Mouse (Mus musculus): ENCODE measurements at regions not wholly inside any gene's neighbourhood (a gene's known extent, or its start where the extent isn't known, plus 50 kb on each side); places are given as distances from the start of the nearest gene placed in this dataset.
"Not testable (repeated sequence)": the region's sequence is repeated elsewhere in the genome, so short reads cannot be mapped to it uniquely, and the experiment has no call there.

DNA sequence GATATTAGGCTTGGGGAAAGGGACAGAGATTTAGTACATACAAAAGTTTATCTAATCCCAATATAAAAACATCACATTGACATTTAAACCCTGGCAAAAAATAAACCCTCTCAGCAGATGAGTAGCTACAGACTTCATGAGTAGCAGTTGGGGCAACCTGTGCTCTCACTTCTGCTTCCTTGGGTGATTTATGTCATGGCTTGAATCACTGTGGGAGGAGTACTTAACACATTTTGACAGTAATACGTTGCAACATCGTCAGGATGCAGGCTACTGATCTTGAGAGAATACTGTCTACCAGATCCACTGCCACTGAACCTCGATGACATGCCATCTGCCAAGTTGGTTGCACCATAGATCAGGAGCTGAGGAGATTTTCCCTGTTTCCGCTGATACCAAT is 1299.0 kb upstream of the Tacstd2 start:
- Histone ChIP-seq H3K27ac (ENCODE audit: insufficient read depth, low read depth) (no peak overlapping the region), H3K4me3 (replicated peaks in 1 of 3; ENCODE audit: low read depth in 2 of 3, low read length in 2 of 3, poor library complexity in 1 of 3) (no peak overlapping the region)
- in situ Hi-C loops (cut with MboI; ENCODE audit: low pct_ligation_motif_present, low pct_unique_long_range_greater_than_20kb, low sequenced_read_pairs) = no loop called here

DNA sequence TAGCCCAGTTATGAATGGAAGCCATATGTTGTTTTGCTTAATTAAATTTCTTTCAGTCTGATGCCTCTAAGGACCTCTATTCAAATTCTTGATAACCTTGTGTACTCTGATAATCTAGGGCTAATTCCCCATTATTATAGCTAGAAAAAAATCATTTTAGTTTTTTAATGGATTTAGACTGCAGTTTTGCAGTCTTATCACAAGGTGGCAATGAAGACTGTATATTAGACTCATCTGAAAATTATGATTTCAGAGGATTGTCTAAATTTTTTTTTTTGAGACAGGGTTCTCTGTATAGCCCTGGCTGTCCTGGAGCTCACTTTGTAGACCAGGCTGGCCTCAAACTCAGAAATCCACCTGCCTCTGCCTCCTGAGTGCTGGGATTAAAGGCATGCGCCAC is 1292.9 kb upstream of the Tacstd2 start:
- TF ChIP-seq RAD21 (IDR thresholded peaks at IDR 0.05; ENCODE audit: low read depth, low read length) (peak; percentile 81), ZC3H11A (IDR thresholded peaks at IDR 0.05; ENCODE audit: low read depth, low read length) (peak; percentile 74), CTCF (conservative IDR thresholded peaks at IDR 0.05 in 1 of 2, IDR thresholded peaks at IDR 0.05 in 1 of 2; ENCODE audit: low read depth in 2 of 2, low read length in 2 of 2) (peak in 1 of 2 experiments; percentile 71; a peak in 2 of 4 replicates), SMC3 (IDR thresholded peaks at IDR 0.05; ENCODE audit: low read depth, low read length) (peak; percentile 76), ZNF384 (IDR thresholded peaks at IDR 0.05; ENCODE audit: low read depth, low read length) (peak; percentile 85)
- DNase-seq (ENCODE audit: extremely low read depth) = peak; percentile 10
- H3K4me2 ChIP-seq (ENCODE audit: insufficient read depth, low read depth, poor library complexity, severe bottlenecking); H3K27me3 ChIP-seq (replicated peaks); H3K27ac ChIP-seq (ENCODE audit: insufficient read depth, low read depth); dilution Hi-C loops (cut with MboI; ENCODE audit: extremely low pct_ligation_motif_present, extremely low pct_unique_long_range_greater_than_20kb, low sequenced_read_pairs); H3K79me2 ChIP-seq (replicated peaks; ENCODE audit: control insufficient read depth, extremely low read depth, insufficient read depth, poor library complexity, severe bottlenecking); H3K9me3 ChIP-seq (replicated peaks; ENCODE audit: low read length); H3K9ac ChIP-seq (ENCODE audit: insufficient read depth, low read depth); H3K4me3 ChIP-seq (replicated peaks in 1 of 3; ENCODE audit: low read depth in 2 of 3, low read length in 2 of 3, poor library complexity in 1 of 3); H3K36me3 ChIP-seq (replicated peaks in 1 of 2; ENCODE audit: control insufficient read depth in 1 of 2, insufficient read depth in 1 of 2, low read length in 1 of 2): not testable (repeated sequence)
- in situ Hi-C loops (cut with MboI; ENCODE audit: low pct_ligation_motif_present, low pct_unique_long_range_greater_than_20kb, low sequenced_read_pairs) = loop anchor here (10.0 kb wide), 1 partner anchor 86 kb away; no protein-coding TSS in a partner anchor
- H3K4me1 ChIP-seq (ENCODE audit: control insufficient read depth in 1 of 2, insufficient read depth in 2 of 2) = peaks cover 0 to 13% of the 10 kb centered on the region in 2 experiments; a peak in 2 of 4 replicates

More for the DNA sequence above, 1299.0 kb upstream of the Tacstd2 start:
- H3K27me3 ChIP-seq (replicated peaks) = no peaks in the 10 kb centered on the region
- no peak overlapping the region for H3K9ac ChIP-seq (ENCODE audit: insufficient read depth, low read depth)
- peak; percentile 61 for DNase-seq (ENCODE audit: extremely low read depth)
- dilution Hi-C loops (cut with MboI; ENCODE audit: extremely low pct_ligation_motif_present, extremely low pct_unique_long_range_greater_than_20kb, low sequenced_read_pairs) = no loop called here
- peaks cover 9 to 24% of the 10 kb centered on the region in 2 experiments for H3K4me1 ChIP-seq (ENCODE audit: control insufficient read depth in 1 of 2, insufficient read depth in 2 of 2)
- H3K4me2 ChIP-seq (ENCODE audit: insufficient read depth, low read depth, poor library complexity, severe bottlenecking) = no peak overlapping the region; the same call in 1 of the 2 replicates
- H3K36me3 ChIP-seq (replicated peaks in 1 of 2; ENCODE audit: control insufficient read depth in 1 of 2, insufficient read depth in 1 of 2, low read length in 1 of 2) = no peaks in the 10 kb centered on the region
- no peaks in the 10 kb centered on the region for H3K9me3 ChIP-seq (replicated peaks; ENCODE audit: low read length)
- peak; percentile 22; the same call in 1 of the 2 replicates for TF ChIP-seq IRF4 (IDR thresholded peaks at IDR 0.05; ENCODE audit: low read depth, low read length)
- TF ChIP-seq MAX (IDR thresholded peaks at IDR 0.05; ENCODE audit: low read length) = no peak
- TF ChIP-seq EP300 (IDR thresholded peaks at IDR 0.05; ENCODE audit: low read length) = 0 out of 2 replicates have a peak, but pooled peaks have one; percentile 26
- no peak for TF ChIP-seq ZC3H11A (IDR thresholded peaks at IDR 0.05; ENCODE audit: low read depth, low read length)
- H3K79me2 ChIP-seq (replicated peaks; ENCODE audit: control insufficient read depth, extremely low read depth, insufficient read depth, poor library complexity, severe bottlenecking) = no peaks in the 10 kb centered on the region

DNA sequence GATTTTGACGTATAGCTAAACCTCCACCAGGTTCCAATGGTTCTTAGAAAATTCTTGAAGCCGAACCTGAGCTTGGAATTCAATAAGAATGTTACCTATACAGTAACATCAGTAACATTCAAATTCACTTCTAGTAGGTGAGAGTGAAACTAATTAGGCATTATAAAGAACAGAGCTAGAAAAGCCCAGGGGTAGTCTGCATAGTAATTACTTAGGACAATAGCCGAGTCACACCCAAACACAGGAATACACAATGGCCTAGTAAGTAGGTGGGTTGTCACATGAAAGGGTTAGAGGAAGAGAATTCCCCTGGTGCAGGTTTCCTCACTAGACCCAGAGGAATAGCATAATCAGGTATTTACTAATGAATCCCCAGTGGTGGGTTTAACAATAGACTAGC is 1277.8 kb upstream of the Tacstd2 start:
- Histone ChIP-seq H3K4me2 (ENCODE audit: insufficient read depth, low read depth, poor library complexity, severe bottlenecking) (no peak overlapping the region), H3K9ac (ENCODE audit: insufficient read depth, low read depth) (no peak overlapping the region), H3K79me2 (replicated peaks; ENCODE audit: control insufficient read depth, extremely low read depth, insufficient read depth, poor library complexity, severe bottlenecking) (no peaks in the 10 kb centered on the region), H3K27me3 (replicated peaks) (no peaks in the 10 kb centered on the region), H3K27ac (ENCODE audit: insufficient read depth, low read depth) (no peak overlapping the region), H3K4me3 (replicated peaks in 1 of 3; ENCODE audit: low read depth in 2 of 3, low read length in 2 of 3, poor library complexity in 1 of 3) (no peak overlapping the region), H3K9me3 (replicated peaks; ENCODE audit: low read length) (no peaks in the 10 kb centered on the region), H3K36me3 (replicated peaks in 1 of 2; ENCODE audit: control insufficient read depth in 1 of 2, insufficient read depth in 1 of 2, low read length in 1 of 2) (no peaks in the 10 kb centered on the region), H3K4me1 (ENCODE audit: control insufficient read depth in 1 of 2, insufficient read depth in 2 of 2) (no peaks in the 10 kb centered on the region)
- DNase-seq (ENCODE audit: extremely low read depth) = no peak
- dilution Hi-C loops (cut with MboI; ENCODE audit: extremely low pct_ligation_motif_present, extremely low pct_unique_long_range_greater_than_20kb, low sequenced_read_pairs) (no loop called here), in situ Hi-C loops (cut with MboI; ENCODE audit: low pct_ligation_motif_present, low pct_unique_long_range_greater_than_20kb, low sequenced_read_pairs) (no loop called here)
- no peak for TF ChIP-seq HCFC1 (IDR thresholded peaks at IDR 0.05; ENCODE audit: low read depth, low read length)

All from CH12.LX (cell line).